Mouse (Mus musculus): ENCODE data around the gene Cmip. TPM values are rescaled to one million over a fixed set of nuclear protein-coding genes. Genes with fewer than 3 reads are reported as not detected.

Cmip gene
- polyA plus RNA-seq, 1 experiment: not detected

DNA sequence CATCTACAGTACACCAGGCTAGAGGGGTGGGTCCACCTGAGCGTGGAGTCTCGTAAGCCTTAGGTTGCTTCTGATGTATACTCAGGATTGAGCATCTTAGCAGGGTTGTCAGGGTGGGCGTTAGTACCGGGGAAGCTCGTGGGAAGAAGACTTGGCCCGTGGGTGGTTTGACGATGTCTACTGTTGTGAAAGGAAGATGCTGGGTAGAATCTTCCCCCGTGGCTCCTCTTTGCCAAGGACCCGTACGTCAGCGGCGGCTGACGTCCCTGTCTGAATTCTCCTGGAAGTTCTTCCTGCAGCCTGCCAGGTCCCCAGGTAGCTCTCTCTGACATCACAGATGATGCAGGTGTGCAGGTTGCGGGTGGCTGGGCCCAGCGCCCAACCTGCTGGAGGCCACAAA lies 140.9 kb downstream of the Cmip start:
- 68% methylated on average over 15 of the region's 15 CpGs for WGBS
- peaks cover 63% of the 10 kb centered on the region for H3K4me1 ChIP-seq (ENCODE audit: control insufficient read depth, insufficient read depth, low read length)
- H3K4me3 ChIP-seq (ENCODE audit: insufficient read depth, low read depth, low read length): no peak overlapping the region
- TF ChIP-seq POLR2A (IDR thresholded peaks at IDR 0.05; ENCODE audit: insufficient read depth, low read depth, low read length) (no peak), CTCF (IDR thresholded peaks at IDR 0.05; ENCODE audit: insufficient read depth, low read depth, low read length) (no peak)
- no peak overlapping the region for H3K27ac ChIP-seq (ENCODE audit: insufficient read depth, low read depth, low read length)

DNA sequence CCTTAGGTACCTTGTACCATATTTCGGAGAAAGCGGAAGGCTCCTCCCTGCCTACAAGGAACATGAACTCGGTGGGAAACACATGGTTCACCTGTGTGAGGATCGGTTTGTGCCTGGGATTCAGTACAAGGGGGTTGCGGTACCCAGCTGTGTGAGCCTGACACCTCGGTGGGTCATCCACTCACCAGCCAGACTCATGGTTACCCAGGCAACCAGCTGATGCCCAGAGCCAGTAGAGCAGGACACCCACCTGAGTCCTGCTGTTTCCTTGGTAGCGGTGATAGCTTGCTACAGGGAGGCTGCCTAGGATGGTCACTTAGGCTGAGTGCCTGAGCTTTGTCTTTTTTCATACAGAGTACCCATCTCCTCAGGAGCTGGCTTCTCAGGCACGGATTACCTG lies 142.4 kb downstream of the Cmip start:
- WGBS: 80% methylated on average over 8 of the region's 8 CpGs
- Histone ChIP-seq H3K4me3 (ENCODE audit: insufficient read depth, low read depth, low read length) (no peak overlapping the region), H3K27ac (ENCODE audit: insufficient read depth, low read depth, low read length) (0 out of 2 replicates have a peak overlapping the region, but pooled peaks have one; percentile 7), H3K4me1 (ENCODE audit: control insufficient read depth, insufficient read depth, low read length) (peaks cover 69% of the 10 kb centered on the region)
- TF ChIP-seq POLR2A (IDR thresholded peaks at IDR 0.05; ENCODE audit: insufficient read depth, low read depth, low read length) (no peak), CTCF (IDR thresholded peaks at IDR 0.05; ENCODE audit: insufficient read depth, low read depth, low read length) (no peak)

DNA sequence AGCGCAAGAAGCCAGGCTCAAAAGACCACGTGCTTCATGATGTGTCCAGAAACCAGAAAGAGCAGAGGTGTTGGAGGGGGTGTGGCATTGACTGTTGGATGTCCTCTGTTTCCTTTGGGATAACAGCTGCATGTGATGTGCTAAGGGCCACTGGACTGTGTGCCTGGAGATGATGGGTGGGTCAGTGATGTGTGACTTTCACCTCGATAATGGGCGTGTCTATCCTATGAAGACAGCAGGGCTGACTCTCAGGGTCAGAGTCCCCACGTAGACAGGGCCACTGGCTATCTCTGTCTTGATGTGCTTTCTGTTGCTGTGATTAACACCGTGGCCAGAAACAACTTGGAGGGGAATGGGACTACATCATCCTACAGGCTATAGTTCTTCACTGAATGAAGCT lies 144.0 kb downstream of the Cmip start:
- Histone ChIP-seq H3K4me1 (ENCODE audit: control insufficient read depth, insufficient read depth, low read length) (peaks cover 60% of the 10 kb centered on the region), H3K4me3 (ENCODE audit: insufficient read depth, low read depth, low read length) (no peak overlapping the region), H3K27ac (ENCODE audit: insufficient read depth, low read depth, low read length) (0 out of 2 replicates have a peak overlapping the region, but pooled peaks have one; percentile 54)
- TF ChIP-seq POLR2A (IDR thresholded peaks at IDR 0.05; ENCODE audit: insufficient read depth, low read depth, low read length) (no peak), CTCF (IDR thresholded peaks at IDR 0.05; ENCODE audit: insufficient read depth, low read depth, low read length) (no peak)
- 77% methylated on average over 6 of the region's 6 CpGs for WGBS

DNA sequence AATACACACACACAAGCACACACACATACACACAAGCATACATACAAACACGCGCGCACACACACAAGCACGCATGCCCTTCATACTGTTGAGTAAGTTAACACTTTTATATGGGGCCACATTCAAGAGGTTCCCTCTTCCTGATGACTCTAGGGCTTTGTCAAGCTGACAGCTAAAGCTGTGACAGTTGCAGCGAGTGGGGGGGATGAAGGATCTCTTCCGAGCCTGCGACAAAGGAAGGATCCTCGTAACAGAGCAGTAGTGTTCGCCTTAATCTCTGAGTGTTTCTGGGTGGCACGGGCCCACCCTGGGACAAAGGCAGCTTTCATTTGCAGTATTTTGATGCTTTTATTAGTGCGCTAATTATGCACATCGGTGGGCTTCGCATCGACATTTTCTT lies 145.0 kb downstream of the Cmip start:
- Histone ChIP-seq H3K4me3 (ENCODE audit: insufficient read depth, low read depth, low read length) (no peak overlapping the region), H3K4me1 (ENCODE audit: control insufficient read depth, insufficient read depth, low read length) (peaks cover 61% of the 10 kb centered on the region), H3K27ac (ENCODE audit: insufficient read depth, low read depth, low read length) (no peak overlapping the region)
- TF ChIP-seq POLR2A (IDR thresholded peaks at IDR 0.05; ENCODE audit: insufficient read depth, low read depth, low read length) (no peak), CTCF (IDR thresholded peaks at IDR 0.05; ENCODE audit: insufficient read depth, low read depth, low read length) (no peak)
- 46% methylated on average over 14 of the region's 14 CpGs for WGBS

DNA sequence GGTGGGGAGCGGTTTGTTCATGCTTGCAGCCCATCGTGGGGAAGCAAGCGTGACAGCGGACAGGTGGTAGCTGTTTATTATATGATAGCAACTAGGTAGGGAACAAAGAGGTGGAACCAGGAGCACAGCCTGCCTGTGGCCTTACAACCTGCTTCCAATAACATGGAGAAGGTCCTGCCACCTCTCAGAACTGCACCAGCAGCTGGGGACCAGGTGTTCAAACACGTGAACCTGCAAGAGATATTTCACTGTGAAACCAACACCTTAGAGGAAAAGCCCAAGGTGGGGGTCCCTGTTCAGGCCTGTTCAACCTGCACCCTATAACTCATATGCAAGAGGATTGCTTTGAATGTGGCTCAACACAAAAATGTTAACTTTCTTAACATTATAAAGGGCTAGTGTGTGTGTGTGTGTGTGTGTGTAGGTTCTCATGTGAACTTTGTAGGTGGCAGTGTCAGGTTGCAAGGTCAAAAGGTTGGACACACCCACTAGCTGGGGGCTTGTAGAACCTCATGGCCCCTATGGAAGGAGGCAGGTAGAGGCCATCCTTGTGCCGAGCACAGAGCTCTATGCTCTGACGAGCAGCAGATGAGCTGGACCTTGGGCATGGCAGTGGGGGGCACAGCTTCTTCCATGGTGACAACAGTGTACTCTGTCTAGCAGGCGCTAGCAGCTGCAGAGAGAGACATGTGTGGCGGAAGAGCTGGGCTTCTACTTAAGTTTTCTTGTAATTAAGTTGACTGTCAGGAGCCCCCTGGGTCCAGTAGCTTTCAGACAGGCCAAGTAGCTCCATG lies 146.2 kb downstream of the Cmip start:
- WGBS: 63% methylated on average over 9 of the region's 9 CpGs
- peak overlapping the region; percentile 52; the same call in 1 of the 2 replicates for H3K27ac ChIP-seq (ENCODE audit: insufficient read depth, low read depth, low read length)
- H3K4me3 ChIP-seq (ENCODE audit: insufficient read depth, low read depth, low read length): no peak overlapping the region
- peaks cover 62% of the 10 kb centered on the region for H3K4me1 ChIP-seq (ENCODE audit: control insufficient read depth, insufficient read depth, low read length)
- no peak for TF ChIP-seq POLR2A (IDR thresholded peaks at IDR 0.05; ENCODE audit: insufficient read depth, low read depth, low read length)
- TF ChIP-seq CTCF (IDR thresholded peaks at IDR 0.05; ENCODE audit: insufficient read depth, low read depth, low read length): no peak

DNA sequence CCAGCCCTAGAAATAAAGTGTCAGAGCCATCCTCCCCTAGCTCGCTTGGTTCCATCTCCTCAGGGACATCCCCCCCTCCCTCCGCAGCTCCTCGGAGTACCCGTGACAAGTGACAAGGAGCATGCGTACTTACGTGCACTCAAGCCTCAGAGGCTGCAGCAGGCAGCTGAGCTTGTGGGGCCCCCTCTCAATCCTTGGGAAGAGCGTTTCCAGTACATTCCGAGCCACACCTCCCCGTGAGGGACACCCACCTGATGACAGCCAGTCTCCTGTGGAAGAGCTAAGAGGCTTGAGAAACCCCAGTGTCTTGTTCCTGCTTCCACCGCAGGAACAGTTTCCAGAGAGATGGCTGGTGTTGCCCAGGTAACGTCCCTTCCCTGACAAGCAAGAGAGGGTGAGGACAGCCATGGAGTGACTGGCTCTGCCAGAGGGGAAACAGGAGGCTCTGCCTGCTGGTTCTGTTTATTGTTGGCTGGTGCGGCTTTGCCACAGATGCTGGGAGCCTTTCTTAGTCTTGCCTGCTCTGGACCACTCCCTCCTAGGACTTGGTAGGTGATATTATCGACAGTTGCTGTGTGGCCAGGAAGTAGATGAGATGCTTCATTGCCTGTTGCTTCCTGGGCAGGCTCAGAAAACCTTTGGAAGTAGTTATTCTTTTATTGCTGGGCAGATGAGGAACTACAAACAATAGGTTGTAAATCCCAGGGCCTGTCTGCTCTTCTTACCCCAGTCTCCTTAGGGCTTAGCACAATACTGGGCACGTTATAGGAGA lies 147.0 kb downstream of the Cmip start:
- no peak for TF ChIP-seq POLR2A (IDR thresholded peaks at IDR 0.05; ENCODE audit: insufficient read depth, low read depth, low read length)
- TF ChIP-seq CTCF (IDR thresholded peaks at IDR 0.05; ENCODE audit: insufficient read depth, low read depth, low read length): no peak
- no peak overlapping the region for H3K4me3 ChIP-seq (ENCODE audit: insufficient read depth, low read depth, low read length)
- H3K4me1 ChIP-seq (ENCODE audit: control insufficient read depth, insufficient read depth, low read length): peaks cover 61% of the 10 kb centered on the region
- 29% methylated on average over 14 of the region's 14 CpGs for WGBS
- H3K27ac ChIP-seq (ENCODE audit: insufficient read depth, low read depth, low read length): peak overlapping the region; percentile 52; the same call in 1 of the 2 replicates

DNA sequence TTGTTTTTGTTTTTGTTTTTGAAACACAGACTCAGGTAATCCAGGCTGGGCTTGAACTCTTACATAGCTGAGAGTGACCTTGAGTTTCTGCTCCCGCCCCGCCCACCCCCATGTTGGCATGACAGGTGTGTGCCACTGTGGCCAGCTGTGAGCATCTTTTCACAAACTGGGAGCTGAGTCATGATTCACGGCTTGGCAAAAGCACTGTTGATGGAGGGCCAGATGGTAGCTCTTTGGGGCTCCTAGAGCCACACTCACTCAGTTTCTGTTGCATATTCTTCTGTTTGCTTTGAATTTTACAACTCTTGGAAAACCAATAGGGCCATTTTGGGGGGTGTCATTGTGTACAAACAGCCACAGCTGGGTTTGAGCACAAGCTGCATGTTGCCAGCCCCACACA lies 149.2 kb downstream of the Cmip start:
- 72% methylated on average over 3 of the region's 3 CpGs for WGBS
- no peak for TF ChIP-seq CTCF (IDR thresholded peaks at IDR 0.05; ENCODE audit: insufficient read depth, low read depth, low read length)
- no peak for TF ChIP-seq POLR2A (IDR thresholded peaks at IDR 0.05; ENCODE audit: insufficient read depth, low read depth, low read length)
- Histone ChIP-seq H3K27ac (ENCODE audit: insufficient read depth, low read depth, low read length) (0 out of 2 replicates have a peak overlapping the region, but pooled peaks have one; percentile 2), H3K4me1 (ENCODE audit: control insufficient read depth, insufficient read depth, low read length) (peaks cover 61% of the 10 kb centered on the region), H3K4me3 (ENCODE audit: insufficient read depth, low read depth, low read length) (no peak overlapping the region)

DNA sequence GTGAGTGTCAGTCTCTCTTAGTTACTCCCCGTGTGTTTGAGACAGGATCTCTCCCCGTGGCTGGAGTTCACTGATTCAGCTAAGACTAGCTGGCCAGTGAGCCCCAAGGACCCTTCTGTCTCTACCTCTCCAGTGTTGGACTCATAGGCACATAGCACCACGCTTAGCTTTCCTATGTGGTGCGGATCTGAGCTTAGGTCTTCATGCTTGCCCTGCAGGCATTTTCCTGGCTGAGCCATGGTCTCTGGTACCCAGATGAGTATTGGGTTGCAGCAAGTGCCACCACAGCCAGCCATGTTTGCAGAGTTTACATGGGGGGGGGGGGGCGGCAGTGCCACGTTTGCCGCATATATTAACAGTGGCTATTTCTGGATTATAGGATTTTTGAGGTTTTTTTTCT lies 151.8 kb downstream of the Cmip start:
- Histone ChIP-seq H3K4me1 (ENCODE audit: control insufficient read depth, insufficient read depth, low read length) (peaks cover 56% of the 10 kb centered on the region), H3K27ac (ENCODE audit: insufficient read depth, low read depth, low read length) (no peak overlapping the region), H3K4me3 (ENCODE audit: insufficient read depth, low read depth, low read length) (no peak overlapping the region)
- WGBS: 59% methylated on average over 7 of the region's 7 CpGs
- no peak for TF ChIP-seq CTCF (IDR thresholded peaks at IDR 0.05; ENCODE audit: insufficient read depth, low read depth, low read length)
- no peak for TF ChIP-seq POLR2A (IDR thresholded peaks at IDR 0.05; ENCODE audit: insufficient read depth, low read depth, low read length)

DNA sequence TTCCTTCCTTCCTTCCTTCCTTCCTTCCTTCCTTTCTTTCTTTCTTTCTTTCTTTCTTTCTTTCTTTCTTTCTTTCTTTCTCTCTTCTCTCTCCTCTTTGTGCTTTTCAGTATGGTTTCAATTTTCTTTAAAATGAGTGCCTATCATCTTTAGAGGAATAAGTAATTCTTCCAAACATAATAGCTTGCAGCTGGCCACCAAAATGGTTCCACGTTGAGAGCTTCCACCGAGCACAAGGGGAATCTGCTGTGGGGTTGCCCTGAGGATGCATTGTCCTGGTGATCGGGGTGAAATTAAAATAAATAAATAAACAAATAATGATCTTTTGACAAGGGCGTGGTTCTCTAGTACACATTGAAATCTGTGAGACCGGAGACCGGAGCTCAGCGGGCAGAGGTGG lies 152.2 kb downstream of the Cmip start:
- Histone ChIP-seq H3K27ac (ENCODE audit: insufficient read depth, low read depth, low read length) (no peak overlapping the region), H3K4me1 (ENCODE audit: control insufficient read depth, insufficient read depth, low read length) (peaks cover 52% of the 10 kb centered on the region), H3K4me3 (ENCODE audit: insufficient read depth, low read depth, low read length) (no peak overlapping the region)
- TF ChIP-seq POLR2A (IDR thresholded peaks at IDR 0.05; ENCODE audit: insufficient read depth, low read depth, low read length): no peak
- TF ChIP-seq CTCF (IDR thresholded peaks at IDR 0.05; ENCODE audit: insufficient read depth, low read depth, low read length): no peak
- WGBS: 71% methylated on average over 7 of the region's 7 CpGs
